Mouse (Mus musculus) C2C12 (cell line): Measurements from ENCODE around the gene Immp1l. TPM values are rescaled to one million over a fixed set of nuclear protein-coding genes. Genes with fewer than 3 reads are reported as not detected.

Experiments
- H3K27me3 ChIP-seq: one replicate; pipeline ENCODE4 v1.6.1; 2011; ENCODE audit not compliant: control insufficient read depth, insufficient read depth, insufficient read length
- H3K36me3 ChIP-seq: one replicate; pipeline ENCODE4 v1.6.1; 2011; ENCODE audit not compliant: control insufficient read depth, insufficient read depth
- H3K4me3 ChIP-seq: one replicate; pipeline ENCODE4 v1.5.1; 2011; ENCODE audit warnings: mild to moderate bottlenecking, control low read depth; ENCODE audit not compliant: poor library complexity, insufficient read depth, severe bottlenecking
- H3K79me2 ChIP-seq: one replicate; pipeline ENCODE4 v1.6.1; 2011; ENCODE audit not compliant: control insufficient read depth, insufficient read depth
- H3K79me3 ChIP-seq: one replicate; pipeline ENCODE4 v1.6.1; 2011; ENCODE audit warnings: low read depth, control low read depth
- H3ac ChIP-seq: one replicate; pipeline ENCODE3; 2011; ENCODE audit warnings: low read depth; ENCODE audit not compliant: control insufficient read depth, insufficient read length
- CEBPB ChIP-seq: IDR thresholded peaks from one replicate; pipeline ENCODE4 v1.6.1; 2011; ENCODE audit warnings: low read depth, mild to moderate bottlenecking, control low read depth, moderate library complexity
- CTCF ChIP-seq: IDR thresholded peaks from one replicate; pipeline ENCODE4 v1.5.1; 2011; ENCODE audit not compliant: control insufficient read depth, insufficient read depth, insufficient read length
- FOSL1 ChIP-seq: IDR thresholded peaks from one replicate; pipeline ENCODE4 v1.8.0; 2011; ENCODE audit warnings: mild to moderate bottlenecking, low read length; ENCODE audit not compliant: poor library complexity, insufficient read depth, severe bottlenecking
- MAX ChIP-seq: IDR thresholded peaks from one replicate; pipeline ENCODE4 v1.6.1; 2011; ENCODE audit warnings: mild to moderate bottlenecking, control low read depth
- MYOD1 ChIP-seq: IDR thresholded peaks from one replicate; pipeline ENCODE4 v1.6.1; 2011; ENCODE audit warnings: low read depth; ENCODE audit not compliant: control insufficient read depth, insufficient read length
- MYOG ChIP-seq: IDR thresholded peaks from one replicate; pipeline ENCODE4 v1.6.1; 2011; ENCODE audit not compliant: control insufficient read depth, insufficient read length; ENCODE audit errors: extremely low read depth
- USF1 ChIP-seq: IDR thresholded peaks from one replicate; pipeline ENCODE4 v1.6.1; 2011; ENCODE audit warnings: low read depth, mild to moderate bottlenecking, control low read depth, moderate library complexity
- long read RNA-seq, 2 experiments: library from polyadenylated mRNA; unstranded; transcript quantifications; one replicate each; pipeline ENCODE4 v2.0.0; 2019 to 2020
- polyA plus RNA-seq: library from polyadenylated mRNA; unstranded; fragments of >200 nt; fragmentation: generic; extraction: Trizol; gene quantifications from one replicate; pipeline ENCODE4 v1.2.1, GENCODE M21; 2012; ENCODE audit warnings: missing spikeins

Gene Immp1l
- polyA plus RNA-seq = 25.1 TPM
- long read RNA-seq, experiment 1, transcript Immp1l-201 (7 exons, 955 nt) = major isoform, 47 of 53 reads
- long read RNA-seq, experiment 1, partial matches to known transcripts = 2 of 53 reads
- long read RNA-seq, experiment 1, other reads (novel, unspliced or antisense) = 4 of 53 reads
- long read RNA-seq, experiment 2, transcript Immp1l-201 (7 exons, 955 nt) = major isoform, 7 of 9 reads
- long read RNA-seq, experiment 2, partial matches to known transcripts = 1 of 9 reads
- long read RNA-seq, experiment 2, other reads (novel, unspliced or antisense) = 1 of 9 reads

- H3K36me3 ChIP-seq = no peaks in the 10 kb centered on the region
- TF ChIP-seq CTCF (no peak), MAX (no peak), CEBPB (peak; percentile 23), USF1 (no peak)
- H3K4me3 ChIP-seq = peak within 1 kb of the TSS; percentile 75
Measured at GRCm38 (mm10) chr2:105903896-105904756, at the start of gene Immp1l, which contains the start of gene Elp4. Gene Immp1l (plus strand): TSS chr2:105904638. Gene Elp4 (minus strand): TSS chr2:105904564.

GRCm38 (mm10) chr2:105854740-105855139 is 49.7 kb upstream of the Immp1l start:
- Histone ChIP-seq H3K36me3 (no peaks in the 10 kb centered on the region), H3K27me3 (no peaks in the 10 kb centered on the region)

More at GRCm38 (mm10) chr2:105903896-105904756, at the start of gene Immp1l, which contains the start of gene Elp4:
- H3ac ChIP-seq = peak within 1 kb of the TSS; percentile 61
- peaks cover 7% of the 10 kb centered on the region for H3K79me3 ChIP-seq
- no peaks in the 10 kb centered on the region for H3K27me3 ChIP-seq
- peaks cover 21% of the 10 kb centered on the region for H3K79me2 ChIP-seq

GRCm38 (mm10) chr2:105873403-105873802 is 31.0 kb upstream of the Immp1l start:
- H3K36me3 ChIP-seq = no peaks in the 10 kb centered on the region
- no peaks in the 10 kb centered on the region for H3K79me2 ChIP-seq
- TF ChIP-seq CEBPB (no peak), USF1 (no peak), FOSL1 (no peak), CTCF (no peak), MYOG (no peak), MYOD1 (no peak), MAX (no peak)
- no peak overlapping the region for H3K4me3 ChIP-seq
- H3ac ChIP-seq = no peak overlapping the region
- H3K79me3 ChIP-seq = no peaks in the 10 kb centered on the region
- no peaks in the 10 kb centered on the region for H3K27me3 ChIP-seq

More at GRCm38 (mm10) chr2:105854740-105855139, 49.7 kb upstream of the Immp1l start:
- no peaks in the 10 kb centered on the region for H3K79me2 ChIP-seq
- H3ac ChIP-seq = no peak overlapping the region
- no peaks in the 10 kb centered on the region for H3K79me3 ChIP-seq
- TF ChIP-seq MYOG (no peak), CEBPB (no peak), USF1 (no peak), MAX (no peak), CTCF (no peak), FOSL1 (no peak), MYOD1 (no peak)
- H3K4me3 ChIP-seq = no peak overlapping the region

GRCm38 (mm10) chr2:105890816-105891215 is 13.6 kb upstream of the Immp1l start:
- Histone ChIP-seq H3K27me3 (no peaks in the 10 kb centered on the region), H3K4me3 (no peak overlapping the region), H3ac (no peak overlapping the region), H3K79me2 (no peaks in the 10 kb centered on the region), H3K36me3 (peaks cover 19% of the 10 kb centered on the region), H3K79me3 (no peaks in the 10 kb centered on the region)
- TF ChIP-seq CTCF (no peak), FOSL1 (no peak), CEBPB (no peak)

GRCm38 (mm10) chr2:105904757-105905146 is 314 bp downstream of the Immp1l start:
- Histone ChIP-seq H3ac (peak overlapping the region; percentile 52), H3K4me3 (peak overlapping the region; percentile 75), H3K79me2 (peaks cover 21% of the 10 kb centered on the region), H3K79me3 (peaks cover 7% of the 10 kb centered on the region), H3K36me3 (peaks cover 1% of the 10 kb centered on the region), H3K27me3 (no peaks in the 10 kb centered on the region)
- TF ChIP-seq CTCF = no peak
- no peak for TF ChIP-seq MAX
- TF ChIP-seq MYOD1 = no peak
- no peak for TF ChIP-seq MYOG
- no peak for TF ChIP-seq USF1
- TF ChIP-seq FOSL1 = no peak
- no peak for TF ChIP-seq CEBPB
